Mouse (Mus musculus): ENCODE data around the gene Slc9a5. TPM values are rescaled to one million over a fixed set of nuclear protein-coding genes. Genes with fewer than 3 reads are reported as not detected.

The Slc9a5 gene
- 11.8 and 13.8 TPM in 2 replicates for polyA plus RNA-seq (2015; fragmentation: Nextera tagmentation; extraction: Ambion mirVana)

- peaks cover 37% of the 10 kb centered on the region for H3K4me1 ChIP-seq (replicated peaks)
- H3K4me2 ChIP-seq = peak within 1 kb of the TSS; percentile 99
- H3K27ac ChIP-seq (replicated peaks) = peak within 1 kb of the TSS; percentile 85
- peak; percentile 31 for ATAC-seq (ENCODE audit: low FRiP score, low read depth)
- no peaks in the 10 kb centered on the region for H3K9me3 ChIP-seq
- no peaks in the 10 kb centered on the region; the same call in 1 of the 2 replicates for H3K27me3 ChIP-seq
- H3K4me3 ChIP-seq = peak within 1 kb of the TSS; percentile 77
- WGBS = under 1% methylated on average over 34 of the region's 34 CpGs
- H3K9ac ChIP-seq = peak within 1 kb of the TSS; percentile 82
- H3K36me3 ChIP-seq = no peaks in the 10 kb centered on the region
Measured at GRCm38 (mm10) chr8:105348450-105349095, at the start of gene Slc9a5. TSS of gene Slc9a5 (plus strand) at chr8:105348843.

- Histone ChIP-seq H3K4me1 (replicated peaks) (peaks cover 32% of the 10 kb centered on the region), H3K36me3 (peaks cover 51% of the 10 kb centered on the region), H3K4me2 (no peak overlapping the region), H3K9ac (no peak overlapping the region), H3K27me3 (no peaks in the 10 kb centered on the region), H3K9me3 (no peaks in the 10 kb centered on the region), H3K4me3 (no peak overlapping the region), H3K27ac (replicated peaks) (no peak overlapping the region)
- ATAC-seq (ENCODE audit: low FRiP score, low read depth) = no peak
- 97% methylated on average over 8 of the region's 8 CpGs for WGBS
Measured at GRCm38 (mm10) chr8:105299962-105300361, 48.7 kb upstream of the Slc9a5 start.

- Histone ChIP-seq H3K9me3 (no peaks in the 10 kb centered on the region), H3K4me2 (no peak overlapping the region), H3K27ac (replicated peaks) (no peak overlapping the region), H3K27me3 (no peaks in the 10 kb centered on the region), H3K4me1 (replicated peaks) (peaks cover 34% of the 10 kb centered on the region), H3K36me3 (peaks cover 59% of the 10 kb centered on the region), H3K4me3 (no peak overlapping the region), H3K9ac (no peak overlapping the region)
- 87% methylated on average over 8 of the region's 8 CpGs for WGBS
- ATAC-seq (ENCODE audit: low FRiP score, low read depth) = no peak
Measured at GRCm38 (mm10) chr8:105303396-105303795, 45.2 kb upstream of the Slc9a5 start.

GRCm38 (mm10) chr8:105303874-105304273, 44.8 kb upstream of the Slc9a5 start:
- H3K9me3 ChIP-seq = no peaks in the 10 kb centered on the region
- WGBS = 84% methylated on average over 9 of the region's 9 CpGs
- H3K4me1 ChIP-seq (replicated peaks) = peaks cover 29% of the 10 kb centered on the region
- H3K4me2 ChIP-seq = no peak overlapping the region
- no peak overlapping the region for H3K4me3 ChIP-seq
- ATAC-seq (ENCODE audit: low FRiP score, low read depth) = no peak
- no peaks in the 10 kb centered on the region for H3K27me3 ChIP-seq
- peaks cover 61% of the 10 kb centered on the region for H3K36me3 ChIP-seq
- no peak overlapping the region for H3K9ac ChIP-seq
- no peak overlapping the region for H3K27ac ChIP-seq (replicated peaks)

- H3K27ac ChIP-seq (replicated peaks) = no peak overlapping the region
- 70% methylated on average over 9 of the region's 9 CpGs for WGBS
Measured at GRCm38 (mm10) chr8:105304325-105305210, 44.1 kb upstream of the Slc9a5 start.

GRCm38 (mm10) chr8:105305211-105306145, 43.2 kb upstream of the Slc9a5 start, which contains the start of gene Elmo3:
TSS of gene Elmo3 (plus strand) at chr8:105305601.
- H3K4me3 ChIP-seq = peak within 1 kb of the TSS; percentile 16
- peaks cover 53% of the 10 kb centered on the region for H3K36me3 ChIP-seq
- H3K4me2 ChIP-seq = peak within 1 kb of the TSS; percentile 48
- no peak within 1 kb of the TSS for H3K27ac ChIP-seq (replicated peaks)
- no peaks in the 10 kb centered on the region for H3K27me3 ChIP-seq
- no peaks in the 10 kb centered on the region for H3K9me3 ChIP-seq
- H3K9ac ChIP-seq = peak within 1 kb of the TSS; percentile 38
- H3K4me1 ChIP-seq (replicated peaks) = peaks cover 15% of the 10 kb centered on the region
- WGBS = 10% methylated on average over 28 of the region's 30 CpGs
- peak; percentile 66 for ATAC-seq (ENCODE audit: low FRiP score, low read depth)

More at GRCm38 (mm10) chr8:105304325-105305210, 44.1 kb upstream of the Slc9a5 start:
- Histone ChIP-seq H3K27me3 (no peaks in the 10 kb centered on the region), H3K4me1 (replicated peaks) (peaks cover 23% of the 10 kb centered on the region), H3K36me3 (peaks cover 62% of the 10 kb centered on the region), H3K4me3 (no peak overlapping the region), H3K4me2 (no peak overlapping the region), H3K9ac (no peak overlapping the region), H3K9me3 (no peaks in the 10 kb centered on the region)
- ATAC-seq (ENCODE audit: low FRiP score, low read depth) = 0 out of 2 replicates have a peak, but pooled peaks have one; percentile 1

DNA sequence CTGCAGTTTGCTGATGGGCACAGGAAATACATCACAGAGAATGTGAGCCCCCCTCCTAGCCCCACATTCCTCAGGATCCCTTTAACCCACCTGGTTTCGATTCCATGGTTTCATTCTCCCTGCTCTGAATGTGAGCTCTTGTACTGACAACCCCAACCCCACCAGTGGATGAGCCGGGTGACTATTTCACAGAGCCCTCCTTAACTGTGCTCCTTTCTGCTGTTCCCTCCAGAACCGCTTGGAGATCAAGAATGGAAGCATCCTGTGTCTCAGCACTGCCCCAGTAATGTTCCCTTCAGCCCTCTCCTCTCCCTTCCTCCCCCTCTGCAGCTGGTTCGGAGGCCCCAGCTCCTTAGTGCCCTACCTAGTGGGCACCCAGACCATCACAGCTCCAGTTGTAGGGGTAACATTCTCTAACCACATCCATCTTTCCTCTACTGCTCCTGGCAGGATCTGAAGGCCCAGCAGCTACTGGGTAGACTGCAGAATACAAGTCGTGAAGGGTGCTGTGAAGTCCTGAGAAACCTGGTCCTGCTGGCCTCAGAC, 42.4 kb upstream of the Slc9a5 start:
- H3K27me3 ChIP-seq = no peaks in the 10 kb centered on the region
- peaks cover 15% of the 10 kb centered on the region for H3K4me1 ChIP-seq (replicated peaks)
- H3K9me3 ChIP-seq = no peaks in the 10 kb centered on the region
- ATAC-seq (ENCODE audit: low FRiP score, low read depth) = peak; percentile 33; the same call in 1 of the 2 replicates
- WGBS = 60% methylated on average over 5 of the region's 5 CpGs
- H3K27ac ChIP-seq (replicated peaks) = no peak overlapping the region
- peaks cover 45% of the 10 kb centered on the region for H3K36me3 ChIP-seq
- H3K9ac ChIP-seq = no peak overlapping the region
- peak overlapping the region; percentile 16; the same call in 1 of the 2 replicates for H3K4me3 ChIP-seq
- H3K4me2 ChIP-seq = peak overlapping the region; percentile 48

DNA sequence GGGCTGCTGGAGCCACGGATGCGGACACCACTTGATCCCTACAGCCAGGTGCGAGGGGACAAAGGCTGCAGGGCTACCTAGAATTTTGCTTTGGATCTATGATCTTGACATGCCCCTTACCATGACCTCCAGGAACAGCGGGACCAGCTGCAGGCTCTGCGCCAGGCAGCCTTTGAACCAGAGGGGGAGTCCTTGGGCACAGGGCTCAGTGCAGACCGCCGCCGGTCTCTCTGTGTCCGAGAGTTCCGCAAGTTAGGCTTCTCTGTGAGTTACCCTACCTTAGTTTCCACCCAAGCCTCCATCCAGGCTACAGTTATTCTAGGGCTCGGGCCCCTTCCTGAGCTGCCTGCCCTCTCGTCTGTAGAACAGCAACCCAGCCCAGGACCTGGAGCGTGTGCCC, 41.0 kb upstream of the Slc9a5 start:
- WGBS = 94% methylated on average over 13 of the region's 13 CpGs
- Histone ChIP-seq H3K27me3 (no peaks in the 10 kb centered on the region), H3K9ac (no peak overlapping the region), H3K27ac (replicated peaks) (no peak overlapping the region), H3K9me3 (no peaks in the 10 kb centered on the region), H3K4me1 (replicated peaks) (peaks cover 15% of the 10 kb centered on the region), H3K36me3 (peaks cover 36% of the 10 kb centered on the region), H3K4me3 (no peak overlapping the region), H3K4me2 (no peak overlapping the region)
- ATAC-seq (ENCODE audit: low FRiP score, low read depth) = no peak

- no peak for ATAC-seq (ENCODE audit: low FRiP score, low read depth)
- Histone ChIP-seq H3K4me2 (no peak overlapping the region), H3K4me3 (no peak overlapping the region), H3K27ac (replicated peaks) (no peak overlapping the region), H3K9me3 (no peaks in the 10 kb centered on the region), H3K4me1 (replicated peaks) (peaks cover 15% of the 10 kb centered on the region), H3K27me3 (no peaks in the 10 kb centered on the region), H3K36me3 (peaks cover 35% of the 10 kb centered on the region), H3K9ac (no peak overlapping the region)
- WGBS = 95% methylated on average over 10 of the region's 10 CpGs
Measured at GRCm38 (mm10) chr8:105308428-105308827, 40.2 kb upstream of the Slc9a5 start.

- no peak overlapping the region for H3K9ac ChIP-seq
- no peak overlapping the region for H3K27ac ChIP-seq (replicated peaks)
- no peak overlapping the region for H3K4me2 ChIP-seq
- H3K4me3 ChIP-seq = no peak overlapping the region
- 83% methylated on average over 15 of the region's 15 CpGs for WGBS
- H3K36me3 ChIP-seq = peaks cover 39% of the 10 kb centered on the region
- peaks cover 15% of the 10 kb centered on the region for H3K4me1 ChIP-seq (replicated peaks)
- H3K9me3 ChIP-seq = no peaks in the 10 kb centered on the region
- H3K27me3 ChIP-seq = no peaks in the 10 kb centered on the region
- ATAC-seq (ENCODE audit: low FRiP score, low read depth) = no peak
Measured at GRCm38 (mm10) chr8:105309142-105309847, 39.3 kb upstream of the Slc9a5 start.

DNA sequence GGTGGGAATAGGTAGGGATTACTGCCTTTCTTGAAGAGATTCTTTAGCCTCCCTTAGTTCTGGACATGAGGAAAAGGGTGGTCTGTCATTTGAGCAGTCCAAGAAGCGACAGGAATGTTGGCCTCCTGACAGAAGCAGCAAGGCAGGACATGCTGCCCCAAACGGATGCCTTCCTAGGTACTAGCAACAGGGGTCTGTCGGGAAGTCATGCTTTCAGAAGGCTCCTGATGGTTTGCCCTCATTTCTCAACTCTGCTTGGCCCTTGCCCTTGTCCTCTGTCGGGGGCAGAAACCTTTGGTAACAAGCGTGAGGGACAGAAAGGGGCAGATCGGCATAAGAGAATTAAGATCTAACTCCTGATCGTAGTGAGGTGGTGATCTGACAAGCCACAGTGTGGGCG, 38.5 kb upstream of the Slc9a5 start:
- ATAC-seq (ENCODE audit: low FRiP score, low read depth) = no peak
- no peaks in the 10 kb centered on the region for H3K9me3 ChIP-seq
- WGBS = 89% methylated on average over 8 of the region's 8 CpGs
- H3K27ac ChIP-seq (replicated peaks) = no peak overlapping the region
- no peaks in the 10 kb centered on the region for H3K27me3 ChIP-seq
- H3K9ac ChIP-seq = no peak overlapping the region
- H3K36me3 ChIP-seq = peaks cover 39% of the 10 kb centered on the region
- H3K4me3 ChIP-seq = no peak overlapping the region
- H3K4me1 ChIP-seq (replicated peaks) = peaks cover 12% of the 10 kb centered on the region
- no peak overlapping the region for H3K4me2 ChIP-seq
